Mouse (Mus musculus) left cerebral cortex, postnatal 10 days (tissue): ENCODE measurements around the gene Ralgps1. TPM values are rescaled to one million over a fixed set of nuclear protein-coding genes. Genes with fewer than 3 reads are reported as not detected.

Experiments used
- DNase-seq, 2 experiments: peaks; one replicate each; pipeline ENCODE4 v3.0.0; 2021 to 2022; ENCODE audit warnings: low spot score in 2 of 2, mixed read lengths in 1 of 2; ENCODE audit errors: extremely low spot score in 1 of 2
- intact Hi-C: fragments of 180-260 bp; cut with DNase I; formaldehyde crosslinking; loops from one replicate; pipeline ENCODE4 v1.15.1; 2025
- total RNA-seq, 2 experiments: library from RNA; stranded (reverse); gene quantifications; 2 replicates each; pipeline ENCODE4 v1.2.3; 2021

The Ralgps1 gene
- total RNA-seq, 2 experiments from 2014 or later = 71.1 to 72.5 TPM

GRCm38 (mm10) chr2:33365703-33366471, 5.4 kb downstream of the Ralgps1 start:
- no peak for DNase-seq
- intact Hi-C loops = no loop called here

- intact Hi-C loops = no loop called here
- DNase-seq = no peak
Observed at GRCm38 (mm10) chr2:33364656-33365055, 6.6 kb downstream of the Ralgps1 start.

GRCm38 (mm10) chr2:33363890-33364289, 7.4 kb downstream of the Ralgps1 start:
- intact Hi-C loops = no loop called here
- no peak for DNase-seq

- no peak for DNase-seq
- intact Hi-C loops = no loop called here
Observed at GRCm38 (mm10) chr2:33361139-33361716, 10.1 kb downstream of the Ralgps1 start.

GRCm38 (mm10) chr2:33360564-33360963, 10.7 kb downstream of the Ralgps1 start:
- no peak for DNase-seq
- intact Hi-C loops = no loop called here

- intact Hi-C loops = no loop called here
- no peak for DNase-seq
Observed at GRCm38 (mm10) chr2:33359184-33359583, 12.1 kb downstream of the Ralgps1 start.

- intact Hi-C loops = no loop called here
- no peak for DNase-seq
Observed at GRCm38 (mm10) chr2:33357250-33357838, 13.9 kb downstream of the Ralgps1 start.

- intact Hi-C loops = no loop called here
Observed at GRCm38 (mm10) chr2:33355558-33355957, 15.7 kb downstream of the Ralgps1 start.

GRCm38 (mm10) chr2:33353432-33353831, 17.9 kb downstream of the Ralgps1 start:
- intact Hi-C loops = no loop called here
- DNase-seq = no peak

More at GRCm38 (mm10) chr2:33355558-33355957, 15.7 kb downstream of the Ralgps1 start:
- DNase-seq = peak; percentile 81 to 83

- intact Hi-C loops = no loop called here
- no peak for DNase-seq
Observed at GRCm38 (mm10) chr2:33351449-33351848, 19.8 kb downstream of the Ralgps1 start.

GRCm38 (mm10) chr2:33350921-33351320, 20.4 kb downstream of the Ralgps1 start:
- DNase-seq = peak in 1 of 2 experiments; percentile 45
- intact Hi-C loops = no loop called here

GRCm38 (mm10) chr2:33349581-33349980, 21.7 kb downstream of the Ralgps1 start:
- DNase-seq = no peak
- intact Hi-C loops = loop anchor here (2.0 kb wide), 1 partner anchor 195 kb away; no protein-coding TSS in a partner anchor

GRCm38 (mm10) chr2:33349081-33349480, 22.2 kb downstream of the Ralgps1 start:
- peak; percentile 80 for DNase-seq
- intact Hi-C loops = loop anchor here (2.0 kb wide), 1 partner anchor 194 kb away; no protein-coding TSS in a partner anchor

- intact Hi-C loops = loop anchor here (2.0 kb wide), 1 partner anchor 193 kb away; no protein-coding TSS in a partner anchor
Observed at GRCm38 (mm10) chr2:33348260-33348659, 23.0 kb downstream of the Ralgps1 start.

GRCm38 (mm10) chr2:33347607-33348006, 23.7 kb downstream of the Ralgps1 start:
- intact Hi-C loops = loop anchor here (2.0 kb wide), 2 partner anchors 129 to 193 kb away; no protein-coding TSS in a partner anchor
- DNase-seq = peak in 1 of 2 experiments; percentile 78

More at GRCm38 (mm10) chr2:33348260-33348659, 23.0 kb downstream of the Ralgps1 start:
- no peak for DNase-seq

GRCm38 (mm10) chr2:33346749-33347148, 24.5 kb downstream of the Ralgps1 start:
- intact Hi-C loops = loop anchor here (2.0 kb wide), 1 partner anchor 128 kb away; no protein-coding TSS in a partner anchor
- no peak for DNase-seq

- intact Hi-C loops = loop anchor here (2.0 kb wide), 1 partner anchor 127 kb away; no protein-coding TSS in a partner anchor
- no peak for DNase-seq
Observed at GRCm38 (mm10) chr2:33345956-33346355, 25.3 kb downstream of the Ralgps1 start.

GRCm38 (mm10) chr2:33345475-33345874, 25.8 kb downstream of the Ralgps1 start:
- intact Hi-C loops = no loop called here
- DNase-seq = no peak

- intact Hi-C loops = no loop called here
- no peak for DNase-seq
Observed at GRCm38 (mm10) chr2:33343413-33343812, 27.9 kb downstream of the Ralgps1 start.
